Mouse (Mus musculus) kidney, adult 2 months (tissue): ENCODE data around the gene Tiam1.

Experiments used
- CTCF ChIP-seq: fragments of 200-500 bp; conservative IDR thresholded peaks from 2 replicates; pipeline ENCODE4 v1.5.1; 2011; ENCODE audit warnings: low read depth, mild to moderate bottlenecking, control low read depth, low read length, moderate library complexity, mixed read lengths; ENCODE audit not compliant: insufficient read depth, insufficient read length
- POLR2A ChIP-seq: fragments of 200-500 bp; IDR thresholded peaks from one replicate; pipeline ENCODE4 v1.6.1; 2011; ENCODE audit warnings: low read depth, low read length, control low read depth

- TF ChIP-seq POLR2A (no peak), CTCF (no peak)
These were observed 183.2 kb downstream of the Tiam1 start for GRCm38 (mm10) chr16:89960186-89960878.
